Mouse (Mus musculus) liver, embryonic 14.5 days (tissue): Measurements from ENCODE around the gene Snap91.

ENCODE experiments used
- CTCF ChIP-seq: IDR thresholded peaks from 2 replicates; pipeline ENCODE4 v1.5.1; 2016; ENCODE audit warnings: antibody characterized with exemption, low read depth, control low read depth
- EP300 ChIP-seq: IDR thresholded peaks from 2 replicates; pipeline ENCODE4 v1.6.1; 2016; ENCODE audit warnings: antibody characterized with exemption, low read depth

GRCm38 (mm10) chr9:86850452-86851207 is 29.8 kb downstream of the Snap91 start:
- TF ChIP-seq EP300: no peak
- no peak for TF ChIP-seq CTCF
